Mouse (Mus musculus): ENCODE measurements around the gene Paf1. TPM values are rescaled to one million over a fixed set of nuclear protein-coding genes. Genes with fewer than 3 reads are reported as not detected.

The Paf1 gene
- polyA plus RNA-seq, 1 experiment from 2014 or later = 81.9 TPM

DNA sequence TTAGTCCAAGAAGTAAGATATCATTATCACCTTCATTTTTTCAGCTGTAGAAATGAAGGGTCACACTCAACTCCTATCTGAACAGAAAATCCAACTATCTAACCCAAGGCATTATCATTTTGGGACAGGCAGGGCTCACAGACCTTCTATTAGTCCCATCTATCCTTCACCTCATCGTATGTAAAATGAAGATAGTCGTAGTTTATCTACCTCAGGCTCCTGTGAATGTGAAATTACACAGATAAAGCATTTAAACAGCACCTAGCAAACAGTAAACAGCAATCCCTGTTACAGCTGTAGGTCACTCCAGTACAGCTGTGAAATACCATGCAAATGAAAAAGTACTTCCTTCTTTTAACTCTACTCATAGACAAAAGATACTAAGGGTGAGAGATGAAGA, 39.5 kb downstream of the Paf1 start:
- H3K9ac ChIP-seq (replicated peaks; ENCODE audit: low read depth, low read length) = no peak overlapping the region
- H3K36me3 ChIP-seq (ENCODE audit: control insufficient read depth, insufficient read depth, low read length) = no peaks in the 10 kb centered on the region
- H3K9me3 ChIP-seq (ENCODE audit: control insufficient read depth, low read length) = no peaks in the 10 kb centered on the region
- ATAC-seq (ENCODE audit: low read depth) = no peak
- no peaks in the 10 kb centered on the region for H3K27me3 ChIP-seq (ENCODE audit: control insufficient read depth, insufficient read depth, low read length)
- no peak overlapping the region for H3K4me2 ChIP-seq (ENCODE audit: low read depth, low read length)
- H3K4me1 ChIP-seq (ENCODE audit: control insufficient read depth, insufficient read depth, low read length) = peaks cover 19% of the 10 kb centered on the region
- H3K27ac ChIP-seq (ENCODE audit: low read depth, low read length) = no peak overlapping the region
- no peak overlapping the region for H3K4me3 ChIP-seq (ENCODE audit: low read depth, low read length)
- 95% methylated on average over 2 of the region's 2 CpGs for WGBS

DNA sequence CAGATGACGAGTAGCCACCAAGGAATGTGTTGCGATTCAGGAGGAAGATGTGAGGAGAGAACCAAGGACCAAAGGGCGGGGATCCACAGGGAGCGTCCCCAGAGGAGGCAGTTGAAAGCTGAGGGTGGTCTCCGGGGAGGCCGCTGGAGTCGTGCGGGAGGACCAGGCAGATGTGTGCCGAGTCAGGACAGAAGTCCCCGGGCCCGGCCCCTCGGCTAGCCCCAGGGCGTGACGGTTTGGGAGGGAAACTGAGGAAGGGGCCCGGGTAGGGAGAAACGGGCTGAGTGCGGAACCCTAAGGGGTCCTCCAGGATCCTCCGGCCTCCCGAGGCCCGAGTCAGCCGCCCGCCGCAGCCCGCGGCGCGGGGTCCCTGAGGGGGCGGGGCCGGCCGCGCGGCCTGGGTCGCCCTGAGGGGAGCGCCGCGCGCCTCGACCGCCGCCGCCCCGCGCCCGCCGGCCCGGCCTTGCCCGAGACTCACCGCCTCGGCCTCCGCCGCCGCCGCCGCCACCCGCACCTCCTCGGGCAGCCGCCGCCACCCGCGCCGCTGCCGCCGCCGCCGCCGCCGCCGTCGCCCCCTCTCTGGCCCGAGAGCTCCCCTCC, 43.0 kb downstream of the Paf1 start:
- Histone ChIP-seq H3K36me3 (ENCODE audit: control insufficient read depth, insufficient read depth, low read length) (no peaks in the 10 kb centered on the region), H3K4me1 (ENCODE audit: control insufficient read depth, insufficient read depth, low read length) (peaks cover 19% of the 10 kb centered on the region), H3K9ac (replicated peaks; ENCODE audit: low read depth, low read length) (peak overlapping the region; percentile 97), H3K27me3 (ENCODE audit: control insufficient read depth, insufficient read depth, low read length) (no peaks in the 10 kb centered on the region), H3K27ac (ENCODE audit: low read depth, low read length) (peak overlapping the region; percentile 66), H3K4me2 (ENCODE audit: low read depth, low read length) (peak overlapping the region; percentile 77), H3K9me3 (ENCODE audit: control insufficient read depth, low read length) (no peaks in the 10 kb centered on the region), H3K4me3 (ENCODE audit: low read depth, low read length) (peak overlapping the region; percentile 81)
- ATAC-seq (ENCODE audit: low read depth) = peak; percentile 44
- WGBS = 0% methylated on average over 17 of the region's 70 CpGs

DNA sequence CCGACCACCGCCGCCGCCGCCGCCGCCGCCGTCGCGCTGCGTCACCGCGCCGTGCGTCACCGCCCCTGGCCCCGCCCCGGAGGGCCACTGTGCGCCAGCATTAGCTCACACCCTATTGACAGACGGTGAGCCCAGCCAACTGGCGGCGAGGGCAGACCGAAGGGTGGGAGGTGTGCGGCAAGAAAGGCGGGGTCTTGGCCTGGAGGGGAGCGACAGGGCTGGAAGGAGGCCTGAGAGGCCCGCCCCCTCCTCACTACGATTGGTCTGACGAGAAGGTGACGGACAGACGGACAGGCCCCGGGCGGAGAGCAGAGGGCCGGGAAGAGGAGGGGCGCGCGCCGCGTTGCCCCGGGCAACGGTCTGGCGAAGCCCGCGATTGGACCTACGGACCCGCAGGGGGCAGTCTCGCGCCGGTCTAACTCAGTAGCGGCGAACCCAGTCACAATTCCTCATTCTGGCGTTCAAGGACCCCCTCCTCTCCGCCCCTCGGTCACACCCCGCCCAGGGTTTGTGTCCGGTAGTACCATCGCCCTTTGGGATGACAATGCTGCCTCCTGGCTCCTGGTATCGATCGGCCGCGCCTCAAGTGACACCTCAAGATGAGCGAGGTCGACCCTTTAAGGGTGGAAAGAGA, 43.6 kb downstream of the Paf1 start:
- Histone ChIP-seq H3K4me3 (ENCODE audit: low read depth, low read length) (peak overlapping the region; percentile 81), H3K36me3 (ENCODE audit: control insufficient read depth, insufficient read depth, low read length) (no peaks in the 10 kb centered on the region), H3K4me1 (ENCODE audit: control insufficient read depth, insufficient read depth, low read length) (peaks cover 19% of the 10 kb centered on the region), H3K9me3 (ENCODE audit: control insufficient read depth, low read length) (no peaks in the 10 kb centered on the region), H3K27ac (ENCODE audit: low read depth, low read length) (peak overlapping the region; percentile 83), H3K9ac (replicated peaks; ENCODE audit: low read depth, low read length) (peak overlapping the region; percentile 97), H3K4me2 (ENCODE audit: low read depth, low read length) (peak overlapping the region; percentile 55), H3K27me3 (ENCODE audit: control insufficient read depth, insufficient read depth, low read length) (no peaks in the 10 kb centered on the region)
- WGBS = 0% methylated on average over 51 of the region's 64 CpGs
- ATAC-seq (ENCODE audit: low read depth) = peak; percentile 98

DNA sequence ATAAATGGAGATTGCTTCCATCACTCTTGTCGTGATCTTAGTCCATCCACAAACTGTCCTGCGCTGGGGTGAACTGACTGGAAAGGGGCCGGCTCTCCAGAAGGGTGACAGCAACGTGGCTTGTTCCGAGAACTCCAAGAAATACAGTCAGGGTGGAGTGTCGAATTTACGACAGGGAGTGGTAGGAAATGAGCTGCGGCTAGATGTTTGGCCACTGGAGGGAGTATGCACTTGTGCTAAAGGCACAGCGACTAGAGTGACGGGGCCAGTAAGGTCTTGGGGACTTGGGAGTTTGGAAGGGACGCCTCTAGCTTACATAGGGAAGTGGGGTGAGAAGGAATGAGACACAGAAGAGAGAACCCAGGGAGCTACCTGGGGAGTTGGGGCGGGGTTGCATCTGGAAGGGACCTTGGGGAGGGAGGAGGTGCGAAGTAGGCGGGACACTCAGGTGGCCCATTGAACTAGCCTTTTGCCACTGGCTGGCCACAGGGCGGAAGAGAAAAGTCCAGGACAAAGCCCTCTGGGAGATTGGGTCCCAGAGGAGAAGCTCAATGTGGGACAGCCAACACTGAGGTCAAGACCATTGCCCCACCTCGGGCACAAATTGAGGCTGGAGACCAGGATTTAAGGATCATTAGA, 44.3 kb downstream of the Paf1 start, which contains the start of gene Gmfg:
Gene Gmfg (plus strand): TSS at position 516 of the 639 bp plus-strand sequence.
- WGBS = 2% methylated on average over 16 of the region's 16 CpGs
- peak within 1 kb of the TSS; percentile 83 for H3K27ac ChIP-seq (ENCODE audit: low read depth, low read length)
- H3K4me2 ChIP-seq (ENCODE audit: low read depth, low read length) = peak within 1 kb of the TSS; percentile 55
- no peaks in the 10 kb centered on the region for H3K36me3 ChIP-seq (ENCODE audit: control insufficient read depth, insufficient read depth, low read length)
- H3K9ac ChIP-seq (replicated peaks; ENCODE audit: low read depth, low read length) = peak within 1 kb of the TSS; percentile 62
- no peaks in the 10 kb centered on the region for H3K9me3 ChIP-seq (ENCODE audit: control insufficient read depth, low read length)
- H3K27me3 ChIP-seq (ENCODE audit: control insufficient read depth, insufficient read depth, low read length) = no peaks in the 10 kb centered on the region
- ATAC-seq (ENCODE audit: low read depth) = peak; percentile 60
- H3K4me1 ChIP-seq (ENCODE audit: control insufficient read depth, insufficient read depth, low read length) = peaks cover 19% of the 10 kb centered on the region
- H3K4me3 ChIP-seq (ENCODE audit: low read depth, low read length) = peak within 1 kb of the TSS; percentile 81

DNA sequence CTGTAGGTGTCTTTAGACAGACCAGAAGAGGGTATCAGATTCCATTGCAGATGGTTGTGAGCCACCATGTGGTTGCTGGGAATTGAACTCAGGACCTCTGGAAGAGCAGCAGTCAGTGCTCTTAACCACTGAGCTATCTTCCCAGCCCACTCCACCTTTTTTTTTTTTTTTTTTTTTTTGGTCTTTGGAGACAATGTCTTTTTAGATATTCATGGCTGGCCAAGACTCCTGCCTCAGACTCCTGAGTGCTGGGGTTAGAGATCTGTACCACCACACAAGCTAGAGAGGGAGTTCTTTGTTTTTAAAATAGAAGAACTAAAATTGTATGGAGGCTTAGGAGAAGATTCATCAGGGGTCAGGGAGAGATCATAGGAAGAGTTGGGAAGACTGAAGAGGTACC, 45.2 kb downstream of the Paf1 start:
- Histone ChIP-seq H3K9me3 (ENCODE audit: control insufficient read depth, low read length) (no peaks in the 10 kb centered on the region), H3K27me3 (ENCODE audit: control insufficient read depth, insufficient read depth, low read length) (no peaks in the 10 kb centered on the region), H3K9ac (replicated peaks; ENCODE audit: low read depth, low read length) (no peak overlapping the region), H3K4me3 (ENCODE audit: low read depth, low read length) (no peak overlapping the region), H3K4me1 (ENCODE audit: control insufficient read depth, insufficient read depth, low read length) (peaks cover 12% of the 10 kb centered on the region; the same call in 1 of the 2 replicates), H3K36me3 (ENCODE audit: control insufficient read depth, insufficient read depth, low read length) (no peaks in the 10 kb centered on the region), H3K27ac (ENCODE audit: low read depth, low read length) (no peak overlapping the region), H3K4me2 (ENCODE audit: low read depth, low read length) (no peak overlapping the region)
- ATAC-seq (ENCODE audit: low read depth) = no peak

DNA sequence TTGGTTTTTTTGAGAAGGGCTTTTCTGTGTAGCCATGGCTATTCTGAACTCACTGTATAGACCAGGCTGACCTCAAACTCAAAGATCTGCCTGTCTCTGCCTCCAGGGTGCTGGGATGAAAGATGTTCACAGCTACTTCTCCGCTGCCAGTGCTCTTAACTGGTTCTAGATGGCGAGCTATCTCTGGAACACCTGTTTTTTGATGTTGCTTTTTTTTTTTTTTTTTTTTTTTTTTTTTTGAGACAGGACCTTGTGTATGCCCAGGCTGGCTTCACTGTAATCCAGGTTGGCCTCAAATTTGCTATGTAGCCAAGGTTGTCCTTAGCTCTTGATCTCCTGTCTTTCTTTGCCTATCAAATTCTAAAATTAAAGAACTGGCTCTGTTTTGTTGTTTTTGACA, 46.0 kb downstream of the Paf1 start:
- no peaks in the 10 kb centered on the region for H3K36me3 ChIP-seq (ENCODE audit: control insufficient read depth, insufficient read depth, low read length)
- no peaks in the 10 kb centered on the region for H3K27me3 ChIP-seq (ENCODE audit: control insufficient read depth, insufficient read depth, low read length)
- H3K9ac ChIP-seq (replicated peaks; ENCODE audit: low read depth, low read length) = no peak overlapping the region
- H3K9me3 ChIP-seq (ENCODE audit: control insufficient read depth, low read length) = no peaks in the 10 kb centered on the region
- H3K4me3 ChIP-seq (ENCODE audit: low read depth, low read length) = no peak overlapping the region
- no peak overlapping the region for H3K27ac ChIP-seq (ENCODE audit: low read depth, low read length)
- no peak overlapping the region for H3K4me2 ChIP-seq (ENCODE audit: low read depth, low read length)
- WGBS = 94% methylated on average over 2 of the region's 2 CpGs
- no peak for ATAC-seq (ENCODE audit: low read depth)
- H3K4me1 ChIP-seq (ENCODE audit: control insufficient read depth, insufficient read depth, low read length) = peaks cover 12% of the 10 kb centered on the region; the same call in 1 of the 2 replicates

DNA sequence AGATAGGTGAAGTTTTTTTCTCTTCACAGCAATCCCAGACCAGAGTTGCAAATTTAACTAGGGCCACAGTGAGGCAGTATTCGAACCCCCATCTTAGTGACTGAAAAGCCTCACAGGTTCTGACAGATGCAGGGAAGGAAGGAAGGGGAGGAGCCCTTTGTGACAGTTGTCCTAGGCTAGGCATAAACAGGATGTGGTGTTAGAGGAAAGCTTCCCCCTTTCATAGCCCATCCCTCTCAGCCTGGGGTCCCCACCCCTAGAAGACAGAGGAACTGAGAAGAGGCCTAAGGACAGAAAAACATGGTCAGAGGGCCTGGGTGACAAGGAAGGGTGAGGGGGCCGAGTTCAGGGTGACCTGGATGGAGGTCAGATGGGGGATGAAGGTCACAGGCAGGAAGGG, 48.0 kb downstream of the Paf1 start:
- no peak overlapping the region for H3K9ac ChIP-seq (replicated peaks; ENCODE audit: low read depth, low read length)
- no peaks in the 10 kb centered on the region for H3K27me3 ChIP-seq (ENCODE audit: control insufficient read depth, insufficient read depth, low read length)
- WGBS = 51% methylated on average over 2 of the region's 2 CpGs
- H3K27ac ChIP-seq (ENCODE audit: low read depth, low read length) = no peak overlapping the region
- no peaks in the 10 kb centered on the region for H3K9me3 ChIP-seq (ENCODE audit: control insufficient read depth, low read length)
- no peak overlapping the region for H3K4me3 ChIP-seq (ENCODE audit: low read depth, low read length)
- H3K4me2 ChIP-seq (ENCODE audit: low read depth, low read length) = no peak overlapping the region
- ATAC-seq (ENCODE audit: low read depth) = no peak
- no peaks in the 10 kb centered on the region for H3K4me1 ChIP-seq (ENCODE audit: control insufficient read depth, insufficient read depth, low read length)
- no peaks in the 10 kb centered on the region for H3K36me3 ChIP-seq (ENCODE audit: control insufficient read depth, insufficient read depth, low read length)

DNA sequence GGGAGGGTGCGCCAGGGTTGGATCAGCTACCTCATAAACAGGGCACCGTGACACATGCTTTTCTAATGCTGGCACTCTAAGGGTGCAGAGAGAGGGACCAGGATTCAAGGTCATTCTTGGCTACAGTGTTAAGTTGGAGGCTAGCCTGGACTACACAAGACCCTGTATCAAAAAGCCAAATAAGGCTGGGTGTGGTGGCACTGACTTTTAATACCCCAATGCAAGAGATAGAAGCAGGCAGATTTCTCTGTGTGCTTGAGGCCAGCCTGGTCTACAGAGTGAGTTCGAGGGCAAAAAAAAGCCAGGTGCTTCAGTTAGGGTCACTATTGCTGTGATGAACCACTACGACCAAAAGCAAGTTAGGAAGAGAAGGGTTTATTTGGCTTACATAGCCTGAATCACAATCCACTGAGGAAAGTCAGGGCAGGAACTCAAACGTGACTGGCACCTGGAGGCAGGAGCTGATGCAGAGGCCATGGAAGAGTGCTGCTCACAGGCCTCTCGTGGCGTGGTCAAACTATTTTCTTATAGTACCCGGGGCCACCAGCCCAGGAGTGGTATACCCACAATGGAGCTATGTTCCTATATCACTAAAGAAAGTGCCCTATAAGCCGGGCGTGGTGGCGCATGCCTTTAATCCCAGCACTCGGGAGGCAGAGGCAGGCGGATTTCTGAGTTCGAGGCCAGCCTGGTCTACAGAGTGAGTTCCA, 49.2 kb downstream of the Paf1 start:
- no peaks in the 10 kb centered on the region for H3K27me3 ChIP-seq (ENCODE audit: control insufficient read depth, insufficient read depth, low read length)
- H3K4me2 ChIP-seq (ENCODE audit: low read depth, low read length) = no peak overlapping the region
- H3K9ac ChIP-seq (replicated peaks; ENCODE audit: low read depth, low read length) = no peak overlapping the region
- H3K36me3 ChIP-seq (ENCODE audit: control insufficient read depth, insufficient read depth, low read length) = no peaks in the 10 kb centered on the region
- WGBS = 88% methylated on average over 13 of the region's 14 CpGs
- H3K27ac ChIP-seq (ENCODE audit: low read depth, low read length) = no peak overlapping the region
- no peak overlapping the region for H3K4me3 ChIP-seq (ENCODE audit: low read depth, low read length)
- no peaks in the 10 kb centered on the region for H3K9me3 ChIP-seq (ENCODE audit: control insufficient read depth, low read length)
- no peaks in the 10 kb centered on the region for H3K4me1 ChIP-seq (ENCODE audit: control insufficient read depth, insufficient read depth, low read length)
- ATAC-seq (ENCODE audit: low read depth) = no peak

DNA sequence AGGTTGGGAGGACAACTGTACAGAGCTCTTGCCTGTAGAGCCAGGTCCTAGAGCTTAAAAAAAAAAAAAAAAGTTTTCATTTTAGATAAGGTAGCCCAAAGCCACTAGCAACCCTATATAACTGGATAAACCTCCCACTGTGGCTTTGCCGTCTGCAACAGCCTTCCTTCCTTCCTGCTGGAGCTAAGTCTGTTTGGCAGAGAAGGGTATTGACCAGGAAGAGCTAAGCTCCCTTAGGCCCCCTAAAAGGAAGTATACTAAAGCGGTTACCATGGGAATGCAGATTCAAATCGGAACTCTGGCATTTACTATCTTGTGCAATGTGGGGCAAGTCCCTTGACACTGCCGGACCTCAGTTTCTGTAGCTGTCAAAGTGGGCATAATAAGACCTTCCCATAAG, 49.9 kb downstream of the Paf1 start:
- no peaks in the 10 kb centered on the region for H3K27me3 ChIP-seq (ENCODE audit: control insufficient read depth, insufficient read depth, low read length)
- no peak for ATAC-seq (ENCODE audit: low read depth)
- H3K36me3 ChIP-seq (ENCODE audit: control insufficient read depth, insufficient read depth, low read length) = no peaks in the 10 kb centered on the region
- no peak overlapping the region for H3K4me3 ChIP-seq (ENCODE audit: low read depth, low read length)
- no peak overlapping the region for H3K9ac ChIP-seq (replicated peaks; ENCODE audit: low read depth, low read length)
- no peak overlapping the region for H3K4me2 ChIP-seq (ENCODE audit: low read depth, low read length)
- no peaks in the 10 kb centered on the region for H3K4me1 ChIP-seq (ENCODE audit: control insufficient read depth, insufficient read depth, low read length)
- H3K9me3 ChIP-seq (ENCODE audit: control insufficient read depth, low read length) = no peaks in the 10 kb centered on the region
- WGBS = 36% methylated on average over 4 of the region's 4 CpGs
- no peak overlapping the region for H3K27ac ChIP-seq (ENCODE audit: low read depth, low read length)
